Mouse (Mus musculus) lung, postnatal 0 days (tissue): ENCODE data around the gene Adcyap1.

ENCODE experiments used
- CTCF ChIP-seq: IDR thresholded peaks from 2 replicates; pipeline ENCODE4 v1.5.1; 2016; ENCODE audit warnings: antibody characterized with exemption, mild to moderate bottlenecking
- EP300 ChIP-seq: IDR thresholded peaks from 2 replicates; pipeline ENCODE4 v1.6.1; 2016; ENCODE audit warnings: antibody characterized with exemption, mild to moderate bottlenecking, control low read depth

DNA sequence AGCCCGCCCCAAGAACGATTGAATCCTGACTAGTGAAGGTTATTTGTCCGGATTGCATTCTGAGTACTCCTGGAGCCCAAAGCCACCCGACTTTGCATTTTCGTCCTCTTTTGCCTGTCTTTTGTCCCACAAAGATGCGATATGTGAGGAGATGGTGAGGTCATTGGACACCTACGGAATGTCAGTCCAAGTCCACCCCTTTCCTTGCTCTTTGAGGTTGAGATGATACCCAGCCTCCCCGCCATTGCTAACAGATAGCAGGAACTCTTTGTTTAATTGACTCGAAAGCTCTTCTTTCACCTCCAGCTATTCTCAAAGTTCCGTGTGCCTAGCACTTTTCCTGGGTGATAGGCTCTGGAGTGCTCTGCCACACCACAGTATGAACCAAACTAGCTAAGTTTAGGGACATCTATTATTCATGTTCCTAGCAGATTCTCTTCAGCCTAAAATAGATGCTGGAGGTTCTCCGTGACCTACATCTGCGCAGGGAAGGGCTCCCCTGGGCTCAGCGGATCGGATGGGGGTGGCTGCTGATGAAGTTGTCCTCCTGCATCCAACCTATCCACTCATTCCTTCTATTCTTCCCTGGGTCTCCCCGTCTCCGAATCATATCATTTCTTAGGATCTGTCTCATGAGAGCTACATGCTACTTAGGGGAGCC is 2.6 kb downstream of the Adcyap1 start:
- TF ChIP-seq CTCF (no peak), EP300 (no peak)
